Mouse (Mus musculus) lung, postnatal 10 days (tissue): ENCODE measurements around the gene Glrp1.

ENCODE experiments used
- DNase-seq: peaks from one replicate; pipeline ENCODE4 v3.0.0; 2021

Glrp1 gene

GRCm38 (mm10) chr1:88491617-88492378 lies 18.1 kb downstream of the Glrp1 start:
- DNase-seq = no peak

GRCm38 (mm10) chr1:88490164-88490563 lies 19.7 kb downstream of the Glrp1 start:
- DNase-seq = no peak

- DNase-seq = peak; percentile 19
Measured at GRCm38 (mm10) chr1:88488957-88489356, 20.9 kb downstream of the Glrp1 start.

GRCm38 (mm10) chr1:88486336-88486735 lies 23.5 kb downstream of the Glrp1 start:
- DNase-seq = no peak

GRCm38 (mm10) chr1:88484059-88484458 lies 25.8 kb downstream of the Glrp1 start:
- DNase-seq = no peak

- peak; percentile 63 for DNase-seq
Measured at GRCm38 (mm10) chr1:88482142-88483099, 27.4 kb downstream of the Glrp1 start.

GRCm38 (mm10) chr1:88480594-88480993 lies 29.3 kb downstream of the Glrp1 start:
- DNase-seq = no peak

- DNase-seq = peak; percentile 23
Measured at GRCm38 (mm10) chr1:88478205-88478604, 31.7 kb downstream of the Glrp1 start.

- peak; percentile 50 for DNase-seq
Measured at GRCm38 (mm10) chr1:88476554-88477085, 33.2 kb downstream of the Glrp1 start.

- peak; percentile 70 for DNase-seq
Measured at GRCm38 (mm10) chr1:88475502-88475953, 34.3 kb downstream of the Glrp1 start.

- DNase-seq = peak; percentile 82
Measured at GRCm38 (mm10) chr1:88474598-88474997, 35.3 kb downstream of the Glrp1 start.

- DNase-seq = peak; percentile 22
Measured at GRCm38 (mm10) chr1:88473899-88474298, 36.0 kb downstream of the Glrp1 start.

GRCm38 (mm10) chr1:88472258-88472657 lies 37.6 kb downstream of the Glrp1 start:
- DNase-seq = no peak

- no peak for DNase-seq
Measured at GRCm38 (mm10) chr1:88469746-88470145, 40.1 kb downstream of the Glrp1 start.

GRCm38 (mm10) chr1:88468335-88468734 lies 41.5 kb downstream of the Glrp1 start:
- no peak for DNase-seq

- DNase-seq = no peak
Measured at GRCm38 (mm10) chr1:88467866-88468265, 42.0 kb downstream of the Glrp1 start.

- DNase-seq = no peak
Measured at GRCm38 (mm10) chr1:88466325-88467064, 43.4 kb downstream of the Glrp1 start.

- DNase-seq = peak; percentile 52
Measured at GRCm38 (mm10) chr1:88465722-88466121, 44.1 kb downstream of the Glrp1 start.

GRCm38 (mm10) chr1:88464109-88464905 lies 45.6 kb downstream of the Glrp1 start:
- no peak for DNase-seq

GRCm38 (mm10) chr1:88463241-88463640 lies 46.6 kb downstream of the Glrp1 start:
- peak; percentile 29 for DNase-seq

- DNase-seq = peak; percentile 54
Measured at GRCm38 (mm10) chr1:88462484-88462883, 47.4 kb downstream of the Glrp1 start.

- DNase-seq = no peak
Measured at GRCm38 (mm10) chr1:88461096-88461495, 48.8 kb downstream of the Glrp1 start.
